Mouse (Mus musculus) liver, embryonic 15.5 days (tissue): ENCODE results near the gene Cd7. TPM values are rescaled to one million over a fixed set of nuclear protein-coding genes. Genes with fewer than 3 reads are reported as not detected.
A peak's percentile ranks its signal among the peaks of the same experiment; 100 is the strongest.

Source experiments
- ATAC-seq: fragments of 200-750 bp; cut with Nextera tagmentation; 2 replicates; pipeline ENCODE4 v1.8.0; 2017; ENCODE audit warnings: moderate number of reproducible peaks, mild to moderate bottlenecking, moderate library complexity; ENCODE audit not compliant: insufficient read depth
- H3K27ac ChIP-seq: fragments of 300-500 bp; sonication (generic); replicated peaks from 2 replicates; pipeline ENCODE4 v1.5.1; 2015; ENCODE audit warnings: mild to moderate bottlenecking, inconsistent platforms
- H3K27me3 ChIP-seq: fragments of 300-500 bp; sonication (generic); 2 replicates; pipeline ENCODE4 v1.6.1; 2015; ENCODE audit warnings: mild to moderate bottlenecking, inconsistent platforms
- H3K36me3 ChIP-seq: fragments of 300-500 bp; sonication (generic); replicated peaks from 2 replicates; pipeline ENCODE4 v1.6.1; 2015; ENCODE audit warnings: moderate library complexity, mild to moderate bottlenecking, inconsistent platforms
- H3K4me1 ChIP-seq: fragments of 300-500 bp; sonication (generic); replicated peaks from 2 replicates; pipeline ENCODE4 v1.6.1; 2015; ENCODE audit warnings: inconsistent platforms
- H3K4me2 ChIP-seq: fragments of 300-500 bp; sonication (generic); 2 replicates; pipeline ENCODE4 v1.6.1; 2015; ENCODE audit warnings: moderate library complexity, mild to moderate bottlenecking, inconsistent platforms
- H3K4me3 ChIP-seq: fragments of 300-500 bp; sonication (generic); replicated peaks from 2 replicates; pipeline ENCODE4 v1.5.1; 2015; ENCODE audit warnings: mild to moderate bottlenecking, inconsistent platforms
- H3K9ac ChIP-seq: fragments of 300-500 bp; sonication (generic); 2 replicates; pipeline ENCODE4 v1.6.1; 2015; ENCODE audit warnings: moderate library complexity, mild to moderate bottlenecking, inconsistent platforms
- H3K9me3 ChIP-seq: fragments of 300-500 bp; sonication (generic); replicated peaks from 2 replicates; pipeline ENCODE4 v1.6.1; 2016; ENCODE audit warnings: inconsistent platforms
- WGBS: fragments of 180-500 bp; shearing (Covaris S2); methylation state at CpG from one replicate; pipeline ENCODE4 v1.1.7; 2015; ENCODE audit warnings: mixed read lengths; ENCODE audit not compliant: insufficient replicate concordance; 5-methylcytosine and 5-hydroxymethylcytosine counted together
- polyA plus RNA-seq: library from polyadenylated mRNA; unstranded; fragments of >200 nt; fragmentation: Nextera tagmentation; extraction: Ambion mirVana; gene quantifications from 2 replicates; pipeline ENCODE4 v1.2.1, GENCODE M21; 2015

Cd7 gene
- polyA plus RNA-seq, 1 experiment from 2014 or later, result 0.97 TPM

GRCm38 (mm10) chr11:120993080-120993479 lies 46.1 kb downstream of the Cd7 start:
- H3K9me3 ChIP-seq, result no peaks in the 10 kb centered on the region
- 0 out of 2 replicates have a peak, but pooled peaks cover 6% of the 10 kb centered on the region for H3K36me3 ChIP-seq
- H3K4me2 ChIP-seq, result no peak overlapping the region
- H3K4me3 ChIP-seq, result no peak overlapping the region
- H3K4me1 ChIP-seq, result peaks cover 64% of the 10 kb centered on the region
- H3K9ac ChIP-seq, result no peak overlapping the region
- ATAC-seq, result no peak
- 85% methylated on average over 3 of the region's 3 CpGs for WGBS
- no peak overlapping the region for H3K27ac ChIP-seq
- H3K27me3 ChIP-seq, result no peaks in the 10 kb centered on the region

GRCm38 (mm10) chr11:120991791-120992190 lies 47.4 kb downstream of the Cd7 start:
- no peaks in the 10 kb centered on the region for H3K27me3 ChIP-seq
- no peak for ATAC-seq
- H3K9me3 ChIP-seq, result no peaks in the 10 kb centered on the region
- peaks cover 17% of the 10 kb centered on the region for H3K36me3 ChIP-seq
- peak overlapping the region; percentile 94 for H3K27ac ChIP-seq
- H3K4me3 ChIP-seq, result peak overlapping the region; percentile 76
- peak overlapping the region; percentile 63 for H3K9ac ChIP-seq
- H3K4me1 ChIP-seq, result peaks cover 77% of the 10 kb centered on the region
- peak overlapping the region; percentile 70 for H3K4me2 ChIP-seq
- WGBS, result 40% methylated on average over 3 of the region's 3 CpGs

- peak within 1 kb of the TSS; percentile 76 for H3K4me3 ChIP-seq
- peak within 1 kb of the TSS; percentile 100 for H3K9ac ChIP-seq
- H3K4me2 ChIP-seq, result peak within 1 kb of the TSS; percentile 70
- H3K9me3 ChIP-seq, result no peaks in the 10 kb centered on the region
- ATAC-seq, result peak; percentile 78
- peaks cover 23% of the 10 kb centered on the region for H3K36me3 ChIP-seq
- peaks cover 83% of the 10 kb centered on the region for H3K4me1 ChIP-seq
- WGBS, result under 1% methylated on average over 59 of the region's 59 CpGs
- H3K27ac ChIP-seq, result peak within 1 kb of the TSS; percentile 94
- H3K27me3 ChIP-seq, result no peaks in the 10 kb centered on the region
These were observed 48.2 kb downstream of the Cd7 start, which contains the start of gene Csnk1d for GRCm38 (mm10) chr11:120990951-120991526. Csnk1d (minus strand) TSS chr11:120991330.

GRCm38 (mm10) chr11:120990126-120990781 lies 49.0 kb downstream of the Cd7 start:
- Histone ChIP-seq H3K27ac (peak overlapping the region; percentile 94), H3K27me3 (no peaks in the 10 kb centered on the region), H3K36me3 (peaks cover 30% of the 10 kb centered on the region), H3K4me3 (peak overlapping the region; percentile 76), H3K9me3 (no peaks in the 10 kb centered on the region), H3K4me1 (peaks cover 89% of the 10 kb centered on the region), H3K9ac (peak overlapping the region; percentile 100), H3K4me2 (peak overlapping the region; percentile 70)
- WGBS, result under 1% methylated on average over 24 of the region's 35 CpGs
- ATAC-seq, result peak; percentile 69

- H3K9me3 ChIP-seq, result no peaks in the 10 kb centered on the region
- ATAC-seq, result no peak
- H3K27me3 ChIP-seq, result no peaks in the 10 kb centered on the region
- peak overlapping the region; percentile 100; the same call in 1 of the 2 replicates for H3K9ac ChIP-seq
- H3K36me3 ChIP-seq, result peaks cover 35% of the 10 kb centered on the region
- peak overlapping the region; percentile 76 for H3K4me3 ChIP-seq
- H3K4me1 ChIP-seq, result peaks cover 87% of the 10 kb centered on the region
- peak overlapping the region; percentile 70 for H3K4me2 ChIP-seq
- peak overlapping the region; percentile 94 for H3K27ac ChIP-seq
- 19% methylated on average over 1 of the region's 1 CpGs for WGBS
These were observed 49.7 kb downstream of the Cd7 start for GRCm38 (mm10) chr11:120989523-120989922.

GRCm38 (mm10) chr11:120988410-120988809 lies 50.8 kb downstream of the Cd7 start:
- Histone ChIP-seq H3K9me3 (no peaks in the 10 kb centered on the region), H3K4me2 (peak overlapping the region; percentile 70), H3K9ac (no peak overlapping the region), H3K27me3 (no peaks in the 10 kb centered on the region), H3K4me3 (peak overlapping the region; percentile 11; the same call in 1 of the 2 replicates), H3K36me3 (peaks cover 45% of the 10 kb centered on the region), H3K27ac (peak overlapping the region; percentile 39), H3K4me1 (peaks cover 86% of the 10 kb centered on the region)
- ATAC-seq, result no peak
- WGBS, result 60% methylated on average over 4 of the region's 4 CpGs

GRCm38 (mm10) chr11:120987608-120988007 lies 51.6 kb downstream of the Cd7 start:
- 83% methylated on average over 3 of the region's 3 CpGs for WGBS
- H3K27me3 ChIP-seq, result no peaks in the 10 kb centered on the region
- peaks cover 86% of the 10 kb centered on the region for H3K4me1 ChIP-seq
- H3K36me3 ChIP-seq, result peaks cover 53% of the 10 kb centered on the region
- H3K9me3 ChIP-seq, result no peaks in the 10 kb centered on the region
- no peak overlapping the region for H3K4me3 ChIP-seq
- H3K27ac ChIP-seq, result peak overlapping the region; percentile 39; the same call in 1 of the 2 replicates
- ATAC-seq, result no peak
- H3K4me2 ChIP-seq, result no peak overlapping the region
- H3K9ac ChIP-seq, result no peak overlapping the region

Other genes with a start within 250 kb of the Cd7 start
- 58.3 and 61.3 TPM in 2 replicates for gene Dus1l, start 243.0 kb downstream of the Cd7 start, polyA plus RNA-seq
- 20.1 and 24.9 TPM in 2 replicates for gene Fasn, start 214.9 kb downstream of the Cd7 start, polyA plus RNA-seq
- 1.8 TPM in 2 replicates for gene Ccdc57, start 106.5 kb downstream of the Cd7 start, polyA plus RNA-seq
- gene Slc16a3, start 90.9 kb downstream of the Cd7 start, polyA plus RNA-seq, result 73.5 and 82.2 TPM in 2 replicates
- 36.1 and 38.5 TPM in 2 replicates for gene Csnk1d, start 48.1 kb downstream of the Cd7 start, polyA plus RNA-seq
- 0.08 and 0.23 TPM in 2 replicates for gene Sectm1b, start 24.2 kb upstream of the Cd7 start, polyA plus RNA-seq
- 0.68 and 1.7 TPM in 2 replicates for gene Sectm1a, start 41.8 kb upstream of the Cd7 start, polyA plus RNA-seq
- gene Tex19.2, start 79.3 kb upstream of the Cd7 start, polyA plus RNA-seq, result 0.06 and 0.07 TPM in 2 replicates
- 0.09 TPM in 1 of 2 replicates, not detected in the other for gene Tex19.1, start 106.7 kb upstream of the Cd7 start, polyA plus RNA-seq
- 0.05 and 0.13 TPM in 2 replicates for gene Uts2r, start 120.9 kb upstream of the Cd7 start, polyA plus RNA-seq
- 3.0 and 3.7 TPM in 2 replicates for gene Hexdc, start 165.0 kb upstream of the Cd7 start, polyA plus RNA-seq
- 14.3 and 16.3 TPM in 2 replicates for gene Ogfod3, start 165.3 kb upstream of the Cd7 start, polyA plus RNA-seq
- gene Cybc1, start 189.9 kb upstream of the Cd7 start, polyA plus RNA-seq, result 20.5 and 20.7 TPM in 2 replicates
- 117 and 136 TPM in 2 replicates for gene Narf, start 197.8 kb upstream of the Cd7 start, polyA plus RNA-seq
- gene Foxk2, start 220.6 kb upstream of the Cd7 start, polyA plus RNA-seq, result 2.8 and 3.9 TPM in 2 replicates